Mouse (Mus musculus): ENCODE measurements around the gene Tsnaxip1. TPM values are rescaled to one million over a fixed set of nuclear protein-coding genes. Genes with fewer than 3 reads are reported as not detected.
A peak's percentile ranks its signal among the peaks of the same experiment; 100 is the strongest.

Tsnaxip1 gene
- polyA plus RNA-seq, 1 experiment = 3.6 TPM

- 77% methylated on average over 2 of the region's 2 CpGs for WGBS
- TF ChIP-seq POLR2A (IDR thresholded peaks at IDR 0.05; ENCODE audit: borderline replicate concordance, control insufficient read depth, low read depth, low read length) (no peak), CTCF (IDR thresholded peaks at IDR 0.05; ENCODE audit: control insufficient read depth, insufficient read depth, low read length) (no peak)
- Histone ChIP-seq H3K27ac (ENCODE audit: control insufficient read depth, insufficient read depth, low read depth, low read length, poor library complexity) (no peak overlapping the region), H3K4me3 (replicated peaks; ENCODE audit: control insufficient read depth, low read depth, low read length) (no peak overlapping the region), H3K4me1 (ENCODE audit: control insufficient read depth, insufficient read depth, low read length) (peaks cover 10% of the 10 kb centered on the region)
Observed at GRCm38 (mm10) chr8:105808480-105808879, 19.1 kb upstream of the Tsnaxip1 start.

GRCm38 (mm10) chr8:105810245-105810786, 17.2 kb upstream of the Tsnaxip1 start:
- Histone ChIP-seq H3K4me1 (ENCODE audit: control insufficient read depth, insufficient read depth, low read length) (peaks cover 10% of the 10 kb centered on the region), H3K27ac (ENCODE audit: control insufficient read depth, insufficient read depth, low read depth, low read length, poor library complexity) (peak overlapping the region; percentile 82), H3K4me3 (replicated peaks; ENCODE audit: control insufficient read depth, low read depth, low read length) (no peak overlapping the region)
- TF ChIP-seq CTCF (IDR thresholded peaks at IDR 0.05; ENCODE audit: control insufficient read depth, insufficient read depth, low read length) = no peak
- 52% methylated on average over 6 of the region's 6 CpGs for WGBS

- TF ChIP-seq CTCF (IDR thresholded peaks at IDR 0.05; ENCODE audit: control insufficient read depth, insufficient read depth, low read length) (no peak), POLR2A (IDR thresholded peaks at IDR 0.05; ENCODE audit: borderline replicate concordance, control insufficient read depth, low read depth, low read length) (no peak)
- Histone ChIP-seq H3K27ac (ENCODE audit: control insufficient read depth, insufficient read depth, low read depth, low read length, poor library complexity) (no peak overlapping the region), H3K4me3 (replicated peaks; ENCODE audit: control insufficient read depth, low read depth, low read length) (no peak overlapping the region), H3K4me1 (ENCODE audit: control insufficient read depth, insufficient read depth, low read length) (peaks cover 10% of the 10 kb centered on the region)
- 73% methylated on average over 10 of the region's 10 CpGs for WGBS
Observed at GRCm38 (mm10) chr8:105811061-105811460, 16.5 kb upstream of the Tsnaxip1 start.

- H3K4me1 ChIP-seq (ENCODE audit: control insufficient read depth, insufficient read depth, low read length) = peaks cover 9% of the 10 kb centered on the region
- H3K4me3 ChIP-seq (replicated peaks; ENCODE audit: control insufficient read depth, low read depth, low read length) = no peak overlapping the region
- WGBS = 56% methylated on average over 3 of the region's 3 CpGs
- TF ChIP-seq CTCF (IDR thresholded peaks at IDR 0.05; ENCODE audit: control insufficient read depth, insufficient read depth, low read length) (no peak), POLR2A (IDR thresholded peaks at IDR 0.05; ENCODE audit: borderline replicate concordance, control insufficient read depth, low read depth, low read length) (no peak)
- H3K27ac ChIP-seq (ENCODE audit: control insufficient read depth, insufficient read depth, low read depth, low read length, poor library complexity) = no peak overlapping the region
Observed at GRCm38 (mm10) chr8:105811543-105811942, 16.0 kb upstream of the Tsnaxip1 start.

- WGBS = 86% methylated on average over 5 of the region's 5 CpGs
- H3K4me1 ChIP-seq (ENCODE audit: control insufficient read depth, insufficient read depth, low read length) = peaks cover 8% of the 10 kb centered on the region
- H3K27ac ChIP-seq (ENCODE audit: control insufficient read depth, insufficient read depth, low read depth, low read length, poor library complexity) = no peak overlapping the region; the same call in 1 of the 2 replicates
Observed at GRCm38 (mm10) chr8:105812511-105812910, 15.0 kb upstream of the Tsnaxip1 start.

GRCm38 (mm10) chr8:105813241-105813640, 14.3 kb upstream of the Tsnaxip1 start:
- Histone ChIP-seq H3K4me3 (replicated peaks; ENCODE audit: control insufficient read depth, low read depth, low read length) (no peak overlapping the region), H3K4me1 (ENCODE audit: control insufficient read depth, insufficient read depth, low read length) (peaks cover 8% of the 10 kb centered on the region), H3K27ac (ENCODE audit: control insufficient read depth, insufficient read depth, low read depth, low read length, poor library complexity) (no peak overlapping the region)
- 92% methylated on average over 6 of the region's 6 CpGs for WGBS
- no peak for TF ChIP-seq CTCF (IDR thresholded peaks at IDR 0.05; ENCODE audit: control insufficient read depth, insufficient read depth, low read length)
- no peak for TF ChIP-seq POLR2A (IDR thresholded peaks at IDR 0.05; ENCODE audit: borderline replicate concordance, control insufficient read depth, low read depth, low read length)

More at GRCm38 (mm10) chr8:105812511-105812910, 15.0 kb upstream of the Tsnaxip1 start:
- TF ChIP-seq CTCF (IDR thresholded peaks at IDR 0.05; ENCODE audit: control insufficient read depth, insufficient read depth, low read length) (no peak), POLR2A (IDR thresholded peaks at IDR 0.05; ENCODE audit: borderline replicate concordance, control insufficient read depth, low read depth, low read length) (no peak)
- H3K4me3 ChIP-seq (replicated peaks; ENCODE audit: control insufficient read depth, low read depth, low read length) = no peak overlapping the region

GRCm38 (mm10) chr8:105819659-105820058, 7.9 kb upstream of the Tsnaxip1 start:
- Histone ChIP-seq H3K27ac (ENCODE audit: control insufficient read depth, insufficient read depth, low read depth, low read length, poor library complexity) (peak overlapping the region; percentile 40; the same call in 1 of the 2 replicates), H3K4me3 (replicated peaks; ENCODE audit: control insufficient read depth, low read depth, low read length) (no peak overlapping the region), H3K4me1 (ENCODE audit: control insufficient read depth, insufficient read depth, low read length) (peaks cover 4% of the 10 kb centered on the region; the same call in 1 of the 2 replicates)
- 74% methylated on average over 3 of the region's 3 CpGs for WGBS
- TF ChIP-seq CTCF (IDR thresholded peaks at IDR 0.05; ENCODE audit: control insufficient read depth, insufficient read depth, low read length) (no peak), POLR2A (IDR thresholded peaks at IDR 0.05; ENCODE audit: borderline replicate concordance, control insufficient read depth, low read depth, low read length) (no peak)

- WGBS = 65% methylated on average over 1 of the region's 1 CpGs
- H3K4me3 ChIP-seq (replicated peaks; ENCODE audit: control insufficient read depth, low read depth, low read length) = no peak overlapping the region
Observed at GRCm38 (mm10) chr8:105820925-105821324, 6.6 kb upstream of the Tsnaxip1 start.

GRCm38 (mm10) chr8:105825506-105825905, 2.0 kb upstream of the Tsnaxip1 start:
- Histone ChIP-seq H3K27ac (ENCODE audit: control insufficient read depth, insufficient read depth, low read depth, low read length, poor library complexity) (peak overlapping the region; percentile 65), H3K4me3 (replicated peaks; ENCODE audit: control insufficient read depth, low read depth, low read length) (peak overlapping the region; percentile 62), H3K4me1 (ENCODE audit: control insufficient read depth, insufficient read depth, low read length) (peaks cover 2% of the 10 kb centered on the region; the same call in 1 of the 2 replicates)
- TF ChIP-seq POLR2A (IDR thresholded peaks at IDR 0.05; ENCODE audit: borderline replicate concordance, control insufficient read depth, low read depth, low read length) = no peak
- TF ChIP-seq CTCF (IDR thresholded peaks at IDR 0.05; ENCODE audit: control insufficient read depth, insufficient read depth, low read length) = no peak
- 42% methylated on average over 4 of the region's 4 CpGs for WGBS

More at GRCm38 (mm10) chr8:105820925-105821324, 6.6 kb upstream of the Tsnaxip1 start:
- TF ChIP-seq CTCF (IDR thresholded peaks at IDR 0.05; ENCODE audit: control insufficient read depth, insufficient read depth, low read length) (no peak), POLR2A (IDR thresholded peaks at IDR 0.05; ENCODE audit: borderline replicate concordance, control insufficient read depth, low read depth, low read length) (no peak)
- Histone ChIP-seq H3K4me1 (ENCODE audit: control insufficient read depth, insufficient read depth, low read length) (peaks cover 4% of the 10 kb centered on the region; the same call in 1 of the 2 replicates), H3K27ac (ENCODE audit: control insufficient read depth, insufficient read depth, low read depth, low read length, poor library complexity) (peak overlapping the region; percentile 90)

Measured in bone marrow, adult 2 months (tissue).